Mouse (Mus musculus) neural tube, embryonic 12.5 days (tissue): Measurements from ENCODE around the gene Ppm1m. TPM values are rescaled to one million over a fixed set of nuclear protein-coding genes. Genes with fewer than 3 reads are reported as not detected.
A peak's percentile ranks its signal among the peaks of the same experiment; 100 is the strongest.

ENCODE experiments used
- ATAC-seq: fragments of 200-750 bp; cut with Nextera tagmentation; 2 replicates; pipeline ENCODE4 v1.8.0; 2017; ENCODE audit warnings: low read depth, mild to moderate bottlenecking, moderate TSS enrichment, moderate library complexity; ENCODE audit not compliant: low FRiP score
- H3K27ac ChIP-seq: fragments of 300-500 bp; sonication (generic); 2 replicates; pipeline ENCODE4 v1.5.1; 2016
- H3K27me3 ChIP-seq: fragments of 300-500 bp; sonication (generic); replicated peaks from 2 replicates; pipeline ENCODE4 v1.6.1; 2016; ENCODE audit warnings: mild to moderate bottlenecking
- H3K36me3 ChIP-seq: fragments of 300-500 bp; sonication (generic); 2 replicates; pipeline ENCODE4 v1.6.1; 2016; ENCODE audit warnings: mild to moderate bottlenecking
- H3K4me1 ChIP-seq: fragments of 300-500 bp; sonication (generic); 2 replicates; pipeline ENCODE4 v1.6.1; 2016
- H3K4me2 ChIP-seq: fragments of 300-500 bp; sonication (generic); replicated peaks from 2 replicates; pipeline ENCODE4 v1.6.1; 2016; ENCODE audit warnings: mild to moderate bottlenecking
- H3K4me3 ChIP-seq: fragments of 300-500 bp; sonication (generic); 2 replicates; pipeline ENCODE4 v1.5.1; 2016
- H3K9ac ChIP-seq: fragments of 300-500 bp; sonication (generic); 2 replicates; pipeline ENCODE4 v1.6.1; 2016; ENCODE audit warnings: mild to moderate bottlenecking
- H3K9me3 ChIP-seq: fragments of 300-500 bp; sonication (generic); 2 replicates; pipeline ENCODE4 v1.6.1; 2016; ENCODE audit warnings: mild to moderate bottlenecking
- WGBS: fragments of 180-500 bp; shearing (Covaris S2); methylation state at CpG from one replicate; pipeline ENCODE4 v1.1.7; 2016; 5-methylcytosine and 5-hydroxymethylcytosine counted together
- polyA plus RNA-seq: library from polyadenylated mRNA; unstranded; fragments of >200 nt; fragmentation: Nextera tagmentation; extraction: Ambion mirVana; gene quantifications from 2 replicates; pipeline ENCODE4 v1.2.1, GENCODE M21; 2016

The Ppm1m gene
- polyA plus RNA-seq, 1 experiment from 2014 or later = 32.9 TPM

- Histone ChIP-seq H3K4me2 (no peak overlapping the region), H3K4me3 (no peak overlapping the region), H3K36me3 (peaks cover 41% of the 10 kb centered on the region), H3K9ac (no peak overlapping the region), H3K27ac (no peak overlapping the region), H3K9me3 (no peaks in the 10 kb centered on the region), H3K27me3 (peaks cover 3% of the 10 kb centered on the region; the same call in 1 of the 2 replicates), H3K4me1 (0 out of 2 replicates have a peak, but pooled peaks cover 4% of the 10 kb centered on the region)
- WGBS = 85% methylated on average over 7 of the region's 7 CpGs
- no peak for ATAC-seq
Observed at GRCm38 (mm10) chr9:106231220-106231619, 31.7 kb upstream of the Ppm1m start.

- H3K9ac ChIP-seq = no peak overlapping the region
- no peak overlapping the region for H3K4me3 ChIP-seq
- no peak for ATAC-seq
- peaks cover 5% of the 10 kb centered on the region; the same call in 1 of the 2 replicates for H3K27me3 ChIP-seq
- H3K4me2 ChIP-seq = no peak overlapping the region
- no peak overlapping the region for H3K27ac ChIP-seq
- H3K9me3 ChIP-seq = no peaks in the 10 kb centered on the region
- H3K36me3 ChIP-seq = peaks cover 37% of the 10 kb centered on the region
- 74% methylated on average over 3 of the region's 3 CpGs for WGBS
- H3K4me1 ChIP-seq = peaks cover 9% of the 10 kb centered on the region; the same call in 1 of the 2 replicates
Observed at GRCm38 (mm10) chr9:106230734-106231106, 31.2 kb upstream of the Ppm1m start.

DNA sequence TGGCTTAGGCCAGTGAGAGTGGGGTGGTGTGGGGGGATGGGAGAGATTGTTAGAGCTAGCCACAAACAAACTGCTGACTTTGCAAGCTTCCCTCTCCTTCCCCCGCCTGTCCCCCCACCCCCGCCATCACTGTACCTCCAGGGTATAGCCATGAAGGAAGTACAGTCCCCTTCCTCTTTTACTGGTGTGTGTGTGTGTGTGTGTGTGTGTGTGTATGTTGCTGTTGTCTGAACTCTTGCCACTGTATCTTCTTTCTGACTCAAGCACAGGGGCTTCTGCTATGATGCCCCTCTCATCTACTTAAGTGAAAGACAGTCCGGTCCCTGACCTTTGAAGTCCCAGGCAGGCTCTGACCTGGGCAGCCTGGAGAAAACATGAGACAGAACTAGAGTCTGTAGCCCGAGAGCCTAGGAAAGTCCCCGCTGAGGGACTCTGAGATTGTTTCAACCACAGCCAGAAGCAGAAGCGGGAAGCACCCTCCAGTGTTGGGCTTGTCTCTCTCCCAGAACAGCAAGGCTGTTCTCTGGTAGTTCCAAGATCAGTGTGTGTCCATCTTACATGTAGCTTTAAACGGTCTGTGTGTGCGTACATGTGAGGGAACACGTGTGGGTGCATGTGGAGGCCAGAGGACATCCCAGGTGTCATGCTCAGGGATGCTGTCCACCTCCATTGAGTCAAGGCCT, 30.6 kb upstream of the Ppm1m start:
- no peak for ATAC-seq
- Histone ChIP-seq H3K4me1 (peaks cover 10% of the 10 kb centered on the region; the same call in 1 of the 2 replicates), H3K9me3 (no peaks in the 10 kb centered on the region), H3K4me3 (no peak overlapping the region), H3K27ac (no peak overlapping the region), H3K36me3 (peaks cover 32% of the 10 kb centered on the region), H3K9ac (no peak overlapping the region), H3K27me3 (peaks cover 9% of the 10 kb centered on the region; the same call in 1 of the 2 replicates), H3K4me2 (no peak overlapping the region)
- WGBS = 70% methylated on average over 9 of the region's 9 CpGs

- Histone ChIP-seq H3K27ac (no peak overlapping the region), H3K9ac (no peak overlapping the region), H3K4me1 (peaks cover 10% of the 10 kb centered on the region; the same call in 1 of the 2 replicates), H3K9me3 (no peaks in the 10 kb centered on the region), H3K27me3 (peaks cover 9% of the 10 kb centered on the region; the same call in 1 of the 2 replicates), H3K4me2 (no peak overlapping the region), H3K4me3 (no peak overlapping the region), H3K36me3 (peaks cover 9% of the 10 kb centered on the region)
- ATAC-seq = no peak
- 82% methylated on average over 8 of the region's 8 CpGs for WGBS
Observed at GRCm38 (mm10) chr9:106227790-106228429, 28.4 kb upstream of the Ppm1m start.

DNA sequence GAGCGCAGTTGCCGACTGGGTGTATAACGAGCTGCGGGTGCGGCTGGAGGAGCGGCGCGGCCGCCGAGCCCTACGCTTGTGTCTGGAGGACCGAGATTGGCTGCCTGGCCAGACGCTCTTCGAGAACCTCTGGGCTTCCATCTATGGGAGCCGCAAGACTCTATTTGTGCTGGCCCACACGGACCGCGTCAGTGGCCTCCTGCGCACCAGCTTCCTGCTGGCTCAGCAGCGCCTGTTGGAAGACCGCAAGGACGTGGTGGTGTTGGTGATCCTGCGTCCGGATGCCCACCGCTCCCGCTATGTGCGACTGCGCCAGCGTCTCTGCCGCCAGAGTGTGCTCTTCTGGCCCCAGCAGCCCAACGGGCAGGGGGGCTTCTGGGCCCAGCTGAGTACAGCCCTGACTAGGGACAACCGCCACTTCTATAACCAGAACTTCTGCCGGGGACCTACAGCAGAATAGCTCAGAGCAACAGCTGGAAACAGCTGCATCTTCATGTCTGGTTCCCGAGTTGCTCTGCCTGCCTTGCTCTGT, 26.7 kb upstream of the Ppm1m start:
- no peak overlapping the region for H3K27ac ChIP-seq
- H3K4me2 ChIP-seq = peak overlapping the region; percentile 73
- peaks cover 10% of the 10 kb centered on the region; the same call in 1 of the 2 replicates for H3K4me1 ChIP-seq
- peak overlapping the region; percentile 53 for H3K9ac ChIP-seq
- peak overlapping the region; percentile 29 for H3K4me3 ChIP-seq
- no peaks in the 10 kb centered on the region for H3K36me3 ChIP-seq
- H3K9me3 ChIP-seq = no peaks in the 10 kb centered on the region
- ATAC-seq = peak; percentile 53
- 8% methylated on average over 34 of the region's 34 CpGs for WGBS
- peaks cover 9% of the 10 kb centered on the region; the same call in 1 of the 2 replicates for H3K27me3 ChIP-seq

DNA sequence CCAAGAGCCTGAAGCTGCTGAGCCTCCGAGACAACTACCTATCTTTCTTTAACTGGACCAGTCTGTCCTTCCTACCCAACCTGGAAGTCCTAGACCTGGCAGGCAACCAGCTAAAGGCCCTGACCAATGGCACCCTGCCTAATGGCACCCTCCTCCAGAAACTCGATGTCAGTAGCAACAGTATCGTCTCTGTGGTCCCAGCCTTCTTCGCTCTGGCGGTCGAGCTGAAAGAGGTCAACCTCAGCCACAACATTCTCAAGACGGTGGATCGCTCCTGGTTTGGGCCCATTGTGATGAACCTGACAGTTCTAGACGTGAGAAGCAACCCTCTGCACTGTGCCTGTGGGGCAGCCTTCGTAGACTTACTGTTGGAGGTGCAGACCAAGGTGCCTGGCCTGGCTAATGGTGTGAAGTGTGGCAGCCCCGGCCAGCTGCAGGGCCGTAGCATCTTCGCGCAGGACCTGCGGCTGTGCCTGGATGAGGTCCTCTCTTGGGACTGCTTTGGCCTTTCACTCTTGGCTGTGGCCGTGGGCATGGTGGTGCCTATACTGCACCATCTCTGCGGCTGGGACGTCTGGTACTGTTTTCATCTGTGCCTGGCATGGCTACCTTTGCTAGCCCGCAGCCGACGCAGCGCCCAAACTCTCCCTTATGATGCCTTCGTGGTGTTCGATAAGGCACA, 26.1 kb upstream of the Ppm1m start:
- 0 out of 2 replicates have a peak, but pooled peaks have one; percentile 8 for ATAC-seq
- Histone ChIP-seq H3K4me3 (peak overlapping the region; percentile 29), H3K27ac (no peak overlapping the region), H3K4me2 (peak overlapping the region; percentile 73), H3K9ac (peak overlapping the region; percentile 53), H3K4me1 (peaks cover 10% of the 10 kb centered on the region; the same call in 1 of the 2 replicates), H3K36me3 (no peaks in the 10 kb centered on the region), H3K27me3 (peaks cover 9% of the 10 kb centered on the region; the same call in 1 of the 2 replicates), H3K9me3 (no peaks in the 10 kb centered on the region)
- WGBS = 63% methylated on average over 24 of the region's 24 CpGs

- Histone ChIP-seq H3K27ac (no peak overlapping the region), H3K4me3 (no peak overlapping the region), H3K4me1 (peaks cover 10% of the 10 kb centered on the region; the same call in 1 of the 2 replicates), H3K4me2 (no peak overlapping the region), H3K9ac (no peak overlapping the region), H3K36me3 (no peaks in the 10 kb centered on the region), H3K9me3 (no peaks in the 10 kb centered on the region), H3K27me3 (peaks cover 9% of the 10 kb centered on the region; the same call in 1 of the 2 replicates)
- no peak for ATAC-seq
- 90% methylated on average over 4 of the region's 4 CpGs for WGBS
Observed at GRCm38 (mm10) chr9:106222994-106223393, 23.4 kb upstream of the Ppm1m start.

DNA sequence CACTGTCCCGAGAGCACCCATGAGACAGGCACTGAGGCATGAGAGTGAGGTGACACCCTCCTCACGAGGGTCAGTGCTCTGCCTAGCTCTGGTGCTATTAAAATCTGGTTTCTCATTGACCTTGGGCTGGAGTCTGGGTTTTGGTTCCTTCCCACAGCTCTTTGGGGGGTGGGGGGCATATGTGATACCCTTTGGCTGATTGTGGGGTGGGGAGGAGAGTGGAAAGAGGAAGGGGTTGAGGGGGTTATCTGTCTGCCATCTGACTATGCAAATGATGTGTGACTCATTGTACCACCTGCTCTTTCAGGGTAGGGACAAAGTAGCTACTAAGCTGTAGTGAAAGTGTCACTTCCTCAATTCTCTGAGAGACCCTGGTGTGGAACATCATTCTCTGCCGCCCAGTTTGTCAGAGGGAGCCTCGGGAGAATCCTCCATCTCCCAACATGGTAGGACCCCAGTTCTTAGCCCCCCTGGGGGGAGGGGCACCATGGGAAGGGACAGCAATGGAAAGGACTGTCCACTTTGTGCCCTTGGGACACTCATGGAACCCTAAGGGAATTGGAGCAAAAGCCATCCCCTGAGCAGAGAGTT, 22.8 kb upstream of the Ppm1m start, which contains the start of gene Tlr9:
Gene Tlr9, plus strand, starts transcription at position 338 of the 591 bp plus-strand sequence.
- no peaks in the 10 kb centered on the region for H3K36me3 ChIP-seq
- no peak within 1 kb of the TSS for H3K27ac ChIP-seq
- no peaks in the 10 kb centered on the region for H3K9me3 ChIP-seq
- H3K4me1 ChIP-seq = peaks cover 10% of the 10 kb centered on the region; the same call in 1 of the 2 replicates
- 71% methylated on average over 4 of the region's 4 CpGs for WGBS
- no peak for ATAC-seq
- H3K4me2 ChIP-seq = no peak within 1 kb of the TSS
- no peak within 1 kb of the TSS for H3K9ac ChIP-seq
- no peak within 1 kb of the TSS for H3K4me3 ChIP-seq
- peaks cover 9% of the 10 kb centered on the region; the same call in 1 of the 2 replicates for H3K27me3 ChIP-seq

GRCm38 (mm10) chr9:106220894-106221523, 21.5 kb upstream of the Ppm1m start:
- Histone ChIP-seq H3K9me3 (no peaks in the 10 kb centered on the region), H3K27ac (no peak overlapping the region), H3K9ac (no peak overlapping the region), H3K4me3 (no peak overlapping the region), H3K27me3 (peaks cover 6% of the 10 kb centered on the region; the same call in 1 of the 2 replicates), H3K4me2 (no peak overlapping the region), H3K4me1 (peaks cover 4% of the 10 kb centered on the region; the same call in 1 of the 2 replicates), H3K36me3 (no peaks in the 10 kb centered on the region)
- WGBS = 73% methylated on average over 8 of the region's 8 CpGs
- ATAC-seq = no peak

GRCm38 (mm10) chr9:106216971-106217370, 17.4 kb upstream of the Ppm1m start:
- Histone ChIP-seq H3K27me3 (no peaks in the 10 kb centered on the region), H3K36me3 (peaks cover 30% of the 10 kb centered on the region), H3K4me2 (no peak overlapping the region), H3K4me1 (peaks cover 4% of the 10 kb centered on the region; the same call in 1 of the 2 replicates), H3K9me3 (no peaks in the 10 kb centered on the region), H3K9ac (no peak overlapping the region), H3K27ac (no peak overlapping the region), H3K4me3 (no peak overlapping the region)
- ATAC-seq = no peak
- WGBS = 88% methylated on average over 7 of the region's 7 CpGs
